Mouse (Mus musculus) liver, adult 2 months (tissue): ENCODE results near the gene Scin.

Experiments
- CTCF ChIP-seq: fragments of 200-500 bp; IDR thresholded peaks from 2 replicates; pipeline ENCODE4 v1.5.1; 2011; ENCODE audit warnings: low read depth, low read length, control low read depth
- POLR2A ChIP-seq: fragments of 200-500 bp; IDR thresholded peaks from 2 replicates; pipeline ENCODE4 v1.6.1; 2011; ENCODE audit warnings: low read length, control low read depth; ENCODE audit not compliant: insufficient read depth; ENCODE audit errors: extremely low read depth

- TF ChIP-seq POLR2A (no peak), CTCF (no peak)
Observed at GRCm38 (mm10) chr12:40154188-40154587, 20.2 kb upstream of the Scin start.
